Mouse (Mus musculus): ENCODE data around the gene Gpc4. TPM values are rescaled to one million over a fixed set of nuclear protein-coding genes. Genes with fewer than 3 reads are reported as not detected.

Gene Gpc4
- polyA plus RNA-seq, 1 experiment from 2014 or later: 30.7 TPM

Other genes starting within 250 kb of the Gpc4 start
- gene 1700080O16Rik, start 192.5 kb downstream of the Gpc4 start, polyA plus RNA-seq (2014; fragmentation: Nextera tagmentation; extraction: Ambion mirVana): not detected in 2 replicates

Measured in embryonic facial prominence, embryonic 11.5 days (tissue).